Mouse (Mus musculus) layer of hippocampus, adult 18-20 months (tissue): ENCODE measurements around the gene Pde8a. TPM values are rescaled to one million over a fixed set of nuclear protein-coding genes. Genes with fewer than 3 reads are reported as not detected.
A peak's percentile ranks its signal among the peaks of the same experiment; 100 is the strongest.
"Not testable (repeated sequence)": the region's sequence is repeated elsewhere in the genome, so short reads cannot be mapped to it uniquely, and the experiment has no call there.

Experiments used
- DNase-seq, 2 experiments: peaks; one replicate each; pipeline ENCODE4 v3.0.0; 2022; ENCODE audit warnings: low spot score in 2 of 2
- long read RNA-seq: library from polyadenylated mRNA; stranded (forward); transcript quantifications from one replicate; pipeline ENCODE4 v2.0.0, GENCODE M21; 2021
- total RNA-seq, 2 experiments: library from RNA; stranded (reverse); gene quantifications; 2 replicates each; pipeline ENCODE4 v1.2.3; 2021

Gene Pde8a
- 10 to 100 TPM; 11.9 to 12.1 TPM for total RNA-seq
- long read RNA-seq, transcript Pde8a-201 (22 exons, 3,802 nt): major isoform, 12 of 19 reads
- long read RNA-seq, partial matches to known transcripts: 5 of 19 reads
- long read RNA-seq, other reads (novel, unspliced or antisense): 2 of 19 reads

DNA sequence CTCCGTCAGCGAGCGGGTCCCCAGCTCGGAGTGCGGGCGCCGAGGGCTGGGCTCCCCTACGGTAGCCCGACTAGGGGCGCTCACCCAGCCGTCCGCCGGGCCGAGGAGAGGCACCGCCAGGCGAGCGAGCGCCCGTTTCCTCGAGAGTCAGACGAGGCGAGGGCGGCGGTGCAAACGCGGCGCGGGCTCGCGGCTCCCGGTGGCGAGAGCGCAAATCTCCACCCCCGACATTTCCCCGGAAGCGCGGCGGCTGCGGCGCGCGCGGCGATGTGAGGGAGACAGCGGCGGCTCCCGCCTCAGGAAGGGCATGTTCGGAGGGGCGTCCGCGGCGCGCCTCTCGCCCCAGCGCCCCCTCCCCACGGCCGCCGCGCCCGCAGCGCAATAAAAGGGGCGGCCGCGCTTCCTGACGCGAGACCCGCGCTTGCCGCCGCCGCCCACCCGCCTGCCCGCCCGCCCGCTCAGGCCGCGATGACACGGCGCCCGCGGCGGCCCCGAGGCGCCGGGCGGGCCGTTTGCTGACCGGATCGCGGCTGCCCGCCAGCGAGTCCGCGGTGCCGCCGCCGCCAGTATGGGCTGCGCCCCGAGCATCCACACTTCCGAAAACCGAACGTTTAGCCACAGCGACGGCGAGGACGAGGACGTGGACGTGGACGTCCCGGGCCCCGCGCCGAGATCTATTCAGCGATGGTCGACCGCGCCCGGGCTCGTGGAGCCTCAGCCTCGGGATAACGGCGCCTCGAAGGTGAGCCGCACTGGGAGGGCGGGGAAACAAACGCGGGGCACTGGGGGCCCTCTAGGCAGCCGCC, at the start of gene Pde8a:
Gene Pde8a (plus strand): TSS at position 250 of the 806 bp plus-strand sequence.
- DNase-seq: no peak

DNA sequence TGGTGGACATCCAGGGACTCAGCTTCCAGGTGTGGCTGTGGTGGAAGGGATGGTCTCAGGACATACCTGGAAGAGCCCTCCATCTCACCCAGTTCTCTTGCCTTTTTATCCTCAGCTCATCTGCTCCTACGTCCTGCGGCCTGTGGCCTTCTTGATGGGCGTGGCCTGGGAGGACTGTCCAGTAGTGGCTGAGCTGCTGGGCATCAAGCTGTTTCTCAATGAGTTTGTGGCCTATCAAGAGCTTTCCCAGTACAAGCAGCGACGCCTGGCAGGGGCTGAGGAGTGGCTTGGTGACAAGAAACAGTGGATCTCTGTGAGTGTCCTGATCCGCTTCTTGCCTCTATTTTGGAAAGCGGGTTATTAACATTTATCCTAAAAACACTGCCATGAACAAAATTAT, 49.0 kb upstream of the Pde8a start:
- no peak for DNase-seq

DNA sequence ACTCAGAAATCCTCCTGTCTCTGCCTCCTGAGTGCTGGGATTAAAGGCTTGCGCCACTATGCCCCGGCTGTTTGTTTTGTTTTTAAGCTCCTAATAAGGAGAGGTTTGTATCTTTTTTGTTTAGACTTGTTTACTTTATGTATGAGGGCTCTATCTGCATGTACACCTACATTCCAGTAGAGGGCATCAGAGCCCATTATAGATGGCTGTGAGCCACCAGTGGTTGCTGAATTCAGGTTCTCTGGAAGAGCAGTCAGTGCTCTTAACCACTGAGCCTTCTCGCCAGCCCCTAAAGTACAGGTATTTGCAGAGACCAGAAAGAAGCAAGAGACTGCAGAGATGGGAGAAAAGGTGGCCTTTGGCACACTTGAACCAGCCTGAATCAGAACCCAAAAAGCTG, 46.3 kb upstream of the Pde8a start:
- peak in 1 of 2 experiments; percentile 63 for DNase-seq

DNA sequence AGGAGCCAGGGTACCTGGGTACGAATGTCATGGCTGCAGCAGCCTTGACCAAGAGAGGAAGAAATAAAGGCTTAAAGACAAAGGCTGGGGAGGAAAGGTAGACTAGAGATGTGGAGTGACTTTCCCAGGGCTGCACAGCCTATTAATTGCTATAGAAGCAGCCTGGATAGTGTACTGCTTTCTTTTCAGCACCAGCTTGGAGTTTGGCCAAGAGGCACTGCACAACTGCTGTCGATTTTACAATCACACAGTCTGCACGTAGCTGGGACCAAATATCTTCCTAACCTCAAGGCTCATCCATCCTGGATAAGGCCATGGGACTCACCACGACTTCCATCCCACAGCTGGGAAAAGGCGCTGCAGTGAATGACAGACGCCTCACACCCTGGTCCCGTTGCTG, 44.0 kb upstream of the Pde8a start:
- DNase-seq: peak in 1 of 2 experiments; percentile 17

DNA sequence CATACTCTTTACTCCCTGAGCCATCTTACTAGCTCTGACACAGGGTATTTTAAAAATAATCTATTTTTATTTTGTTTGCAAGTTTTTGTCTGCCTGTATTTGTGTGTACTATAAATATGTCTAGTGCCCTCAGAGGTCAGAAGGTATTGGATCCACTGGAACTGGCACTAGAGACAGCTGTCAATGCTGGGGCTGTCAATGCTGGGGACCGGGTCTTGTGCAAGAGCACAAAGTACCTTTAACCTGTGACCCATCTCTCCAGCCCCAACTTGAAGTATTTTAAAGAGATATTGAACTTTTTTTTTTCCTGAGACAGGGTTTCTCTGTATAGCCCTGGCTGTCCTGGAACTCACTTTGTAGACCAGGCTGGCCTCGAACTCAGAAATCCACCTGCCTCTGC, 39.5 kb upstream of the Pde8a start:
- no peak for DNase-seq

DNA sequence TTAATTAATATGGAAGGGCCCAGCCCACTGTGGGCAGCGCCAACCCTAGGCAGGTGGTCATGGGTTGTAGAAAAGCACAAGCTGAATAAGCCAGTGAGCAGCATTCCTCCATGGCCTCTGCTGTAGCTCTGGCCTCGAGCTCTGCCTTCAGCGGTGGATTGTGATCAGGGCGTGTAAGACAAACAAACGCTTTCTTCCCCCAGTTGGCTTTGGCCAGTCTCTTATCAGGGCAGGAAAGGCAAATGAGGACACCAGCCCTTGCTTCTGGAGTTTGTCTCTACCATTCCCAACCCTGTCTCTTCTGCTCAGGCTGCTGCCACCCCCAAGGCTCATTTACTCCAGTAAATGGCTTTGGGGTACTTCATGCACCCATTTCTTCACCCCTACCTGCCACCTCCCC, 38.7 kb upstream of the Pde8a start:
- no peak for DNase-seq

DNA sequence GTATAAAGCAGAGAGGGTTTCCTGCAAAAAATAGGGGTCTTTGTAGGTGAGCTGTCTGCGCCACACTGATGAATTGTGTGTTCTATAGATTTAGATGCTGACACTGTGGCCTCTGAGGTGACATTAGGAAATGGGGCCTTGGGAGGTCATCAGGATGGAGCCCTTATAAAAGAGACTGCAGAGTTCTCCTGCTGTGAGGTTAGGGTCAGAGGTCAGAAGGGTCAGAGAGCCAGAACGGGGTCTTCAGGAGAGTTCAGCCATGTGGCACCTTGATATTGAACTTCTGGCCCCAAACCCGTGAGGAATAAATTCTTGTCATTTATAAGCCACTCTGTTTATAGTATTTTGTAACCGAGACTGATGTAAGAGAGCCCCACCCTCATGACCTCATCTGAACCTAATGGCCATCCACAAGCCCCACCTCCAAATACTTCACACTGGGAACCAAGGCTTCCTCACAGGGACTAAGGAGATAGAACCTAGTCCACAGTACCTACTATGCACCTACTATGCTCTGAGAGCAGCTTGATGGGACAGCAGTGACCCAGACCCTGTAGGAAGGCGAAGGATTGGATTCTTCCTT, 37.1 kb upstream of the Pde8a start:
- DNase-seq: no peak

DNA sequence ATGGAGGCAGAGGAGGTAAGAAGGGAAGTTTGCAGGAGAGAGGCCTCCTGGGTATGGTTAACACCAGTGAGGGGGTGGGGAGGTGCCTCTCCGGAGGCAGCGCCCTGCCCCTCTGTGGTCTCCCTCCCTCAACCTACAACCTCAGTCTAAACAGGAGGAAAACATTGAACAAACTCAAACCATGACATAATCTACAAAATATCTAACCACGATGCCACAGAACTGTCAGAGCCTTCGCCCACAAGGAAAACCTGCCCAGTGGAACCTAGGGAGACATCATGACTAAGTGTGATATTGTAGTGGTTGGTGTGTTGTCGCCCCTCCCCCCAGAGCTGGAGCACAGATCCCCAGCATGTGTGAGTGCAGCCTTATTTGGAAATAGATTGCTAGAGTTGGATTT, 33.9 kb upstream of the Pde8a start:
- DNase-seq: peak in 1 of 2 experiments; percentile 27

DNA sequence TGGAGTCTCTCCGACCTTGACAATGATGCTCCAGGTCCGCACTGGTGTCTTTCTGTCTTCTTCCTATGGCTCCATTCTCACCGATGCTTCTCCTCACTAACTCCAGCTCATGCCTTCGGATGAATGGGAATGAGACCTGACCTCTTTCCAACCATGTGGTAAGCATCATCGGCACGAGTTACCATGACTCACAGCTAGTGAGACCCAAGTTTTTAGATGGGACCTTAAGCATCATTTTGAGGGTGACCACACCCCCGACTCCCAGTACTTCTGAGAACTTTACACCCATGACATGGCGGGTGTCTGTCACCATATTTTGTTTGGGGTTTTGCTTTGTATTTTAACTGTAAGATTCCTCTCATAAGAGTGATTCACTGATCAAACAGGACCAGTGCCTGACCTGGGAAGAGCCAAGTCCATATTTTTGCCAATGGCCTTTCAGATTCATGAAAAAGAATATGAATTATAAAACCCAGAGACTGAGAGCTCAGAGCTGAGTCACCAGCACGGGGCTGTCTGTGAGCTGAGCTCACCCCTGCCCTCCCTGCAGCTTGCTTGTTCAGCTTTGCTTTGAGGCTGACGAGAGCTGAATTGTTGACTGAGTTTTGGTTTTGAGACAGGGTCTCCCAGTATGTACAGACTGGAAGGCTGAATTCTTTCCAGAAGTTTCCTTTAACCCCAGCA, 30.8 kb upstream of the Pde8a start:
- no peak for DNase-seq

DNA sequence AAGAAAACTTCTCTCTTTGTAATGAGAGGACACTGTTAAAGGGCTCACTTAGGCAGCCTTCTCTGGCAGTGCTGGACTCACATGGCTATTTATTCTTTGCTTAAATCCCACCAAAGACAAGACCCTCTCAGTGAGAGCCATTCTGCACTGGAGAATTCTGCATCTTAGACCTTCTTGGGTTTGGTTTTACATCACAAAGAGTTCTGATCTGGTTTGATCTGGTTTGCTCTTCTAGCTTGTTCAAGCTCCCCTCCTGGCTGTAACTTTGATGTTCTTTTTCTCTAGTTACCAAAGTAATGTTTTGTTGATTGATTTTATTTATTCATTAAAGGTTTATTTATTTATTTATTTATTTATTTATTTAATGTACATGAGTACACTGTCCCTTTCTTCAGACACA, 30.2 kb upstream of the Pde8a start:
- no peak for DNase-seq

DNA sequence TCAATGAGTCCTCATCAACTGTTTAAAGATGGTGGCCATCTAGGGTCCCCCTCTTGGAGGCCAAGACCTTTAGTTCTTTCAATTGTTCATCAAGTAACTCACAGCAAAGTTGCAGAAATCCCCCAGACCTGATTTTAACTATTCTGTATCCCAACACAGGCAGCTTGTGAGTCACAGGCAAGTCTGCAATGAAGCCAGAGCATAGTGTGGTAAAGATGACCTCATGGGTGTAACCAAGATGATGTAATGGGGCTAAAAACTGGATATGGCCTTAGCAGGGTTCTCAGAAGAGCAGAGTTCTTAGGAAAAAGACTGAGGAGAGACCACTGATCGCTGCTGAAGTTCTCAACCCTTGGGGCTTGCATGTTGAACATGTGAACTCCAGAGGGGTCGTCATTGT, 29.3 kb upstream of the Pde8a start:
- DNase-seq: no peak

DNA sequence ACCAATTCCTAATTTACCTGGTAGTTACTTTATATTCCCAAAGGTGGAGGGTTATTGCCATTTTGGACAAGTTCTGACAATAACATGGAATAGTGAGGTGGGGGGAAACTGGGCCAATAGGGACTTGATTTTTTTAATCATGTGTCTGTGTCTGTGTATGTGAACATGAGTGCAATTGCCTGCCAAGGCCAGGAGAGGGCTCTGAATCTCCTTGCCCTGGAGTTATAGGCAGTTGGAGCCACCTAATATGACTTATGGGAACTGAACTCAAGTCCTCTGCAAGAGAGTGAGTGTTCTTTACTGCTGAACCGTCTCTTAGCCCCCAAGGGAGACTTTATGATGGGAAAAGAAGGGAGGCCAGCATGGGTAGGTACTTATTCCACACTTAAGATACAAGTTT, 28.7 kb upstream of the Pde8a start:
- no peak for DNase-seq

DNA sequence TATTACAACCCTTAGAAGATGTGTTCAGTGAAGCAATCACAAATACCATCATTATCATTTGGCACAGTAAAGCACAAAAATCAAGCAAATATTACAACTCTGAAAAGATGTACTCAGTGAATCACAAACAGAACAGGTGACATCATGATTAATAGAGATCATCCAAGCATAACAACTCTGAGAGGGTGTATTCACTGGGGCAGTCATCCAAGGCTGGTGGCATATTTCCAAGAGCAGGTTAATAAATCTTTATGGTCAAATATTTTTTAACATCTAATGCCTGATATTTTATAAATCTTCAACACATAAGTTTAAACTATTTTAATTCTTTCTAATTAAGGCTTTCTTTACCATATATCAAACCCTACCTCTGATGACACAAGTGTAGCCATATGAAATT, 27.4 kb upstream of the Pde8a start:
- DNase-seq: not testable (repeated sequence)

DNA sequence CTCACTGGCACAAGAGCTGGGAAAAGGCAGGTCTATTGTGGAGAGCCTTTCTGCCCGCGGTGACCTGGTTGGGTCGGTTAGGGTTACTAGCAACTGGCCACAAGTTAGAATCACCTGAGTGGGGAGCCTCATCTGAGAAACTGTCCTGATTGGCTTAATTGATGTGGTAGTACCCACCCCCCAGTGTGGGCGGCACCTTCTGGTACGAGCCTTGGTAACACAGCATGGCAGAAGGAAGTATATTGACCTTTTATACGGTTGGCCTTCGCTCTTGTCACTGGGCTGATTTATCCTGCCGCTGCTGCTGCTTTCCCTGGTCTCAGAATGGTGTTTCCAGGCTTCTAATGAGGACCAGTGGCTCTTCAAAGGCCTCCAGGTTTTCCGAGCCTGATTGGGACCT, 24.2 kb upstream of the Pde8a start:
- DNase-seq: no peak

DNA sequence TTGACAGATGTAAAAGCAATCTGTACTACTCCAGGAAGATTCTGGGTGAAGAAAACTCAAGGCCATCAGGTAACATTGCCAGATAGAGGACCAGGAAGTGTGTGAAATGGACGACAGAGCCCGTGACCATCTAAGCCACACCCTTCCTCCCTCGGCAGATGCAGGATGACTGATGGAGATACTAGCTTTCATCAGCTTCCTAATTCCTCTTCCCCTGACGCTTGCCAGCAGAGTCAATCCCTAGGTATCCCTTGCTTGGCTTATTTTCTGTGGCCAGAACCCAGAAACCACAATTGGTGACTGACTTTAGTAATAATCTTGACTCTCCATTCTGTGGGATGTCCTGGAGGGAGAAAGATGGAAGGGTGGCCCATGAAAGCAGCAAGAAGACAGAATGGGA, 17.9 kb upstream of the Pde8a start:
- DNase-seq: no peak

DNA sequence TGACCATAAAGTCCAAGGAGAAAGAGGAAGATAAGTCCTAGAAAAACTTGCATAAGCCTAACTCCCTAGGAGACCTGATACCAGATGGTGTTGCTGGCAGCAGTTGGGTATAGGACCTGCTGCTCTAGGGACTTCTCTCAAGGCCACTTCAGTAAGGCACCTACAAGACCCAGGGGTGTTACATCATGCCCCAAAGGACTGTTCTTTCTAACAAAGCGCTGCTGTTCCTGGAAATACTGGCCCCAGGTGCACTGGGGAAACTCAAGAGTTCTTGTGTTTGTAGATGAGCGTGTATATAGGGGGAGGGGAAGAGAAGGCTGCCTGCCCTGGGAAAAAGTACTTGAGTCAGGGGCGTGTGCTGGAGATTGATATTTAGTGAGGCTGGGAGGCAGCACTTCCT, 16.6 kb upstream of the Pde8a start:
- DNase-seq: no peak

DNA sequence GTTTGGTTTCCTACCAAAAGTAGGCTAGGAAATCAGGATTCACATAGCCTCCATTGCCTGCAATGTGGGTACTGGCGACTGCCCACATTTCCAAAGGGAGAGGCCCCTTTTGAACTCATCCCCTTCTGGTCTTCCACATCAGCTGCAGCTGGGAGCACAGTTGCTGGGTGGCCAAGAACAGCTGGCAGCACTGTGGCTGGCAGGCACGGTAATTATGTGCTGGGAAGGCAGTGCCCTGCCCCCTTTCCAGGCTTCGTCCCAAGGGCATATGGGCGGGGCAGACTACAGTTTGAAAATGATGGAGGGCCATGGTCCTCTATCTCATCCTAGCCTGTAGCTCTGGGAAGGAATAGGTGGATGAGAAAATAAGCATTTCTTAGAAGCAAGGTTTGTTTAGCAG, 14.9 kb upstream of the Pde8a start:
- no peak for DNase-seq

DNA sequence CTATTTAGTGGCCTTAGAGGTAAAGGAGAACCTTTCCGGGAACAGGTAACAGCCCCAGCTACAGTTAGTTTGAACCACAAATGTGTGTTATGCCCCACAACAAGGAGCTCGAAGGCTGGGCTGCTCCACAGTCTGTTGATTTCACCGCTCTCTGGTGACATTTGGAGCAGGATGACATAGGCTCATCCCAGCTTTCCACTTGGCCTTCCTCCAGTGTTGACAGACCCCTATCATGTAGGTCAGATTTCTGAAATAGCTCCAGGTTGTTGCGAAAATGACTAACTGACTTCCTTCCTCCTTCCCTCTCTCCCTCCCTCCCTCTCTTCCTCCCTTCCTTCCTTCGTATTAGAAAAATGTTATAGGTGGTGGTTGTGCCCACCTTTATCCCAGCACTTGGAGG, 14.3 kb upstream of the Pde8a start:
- no peak for DNase-seq

DNA sequence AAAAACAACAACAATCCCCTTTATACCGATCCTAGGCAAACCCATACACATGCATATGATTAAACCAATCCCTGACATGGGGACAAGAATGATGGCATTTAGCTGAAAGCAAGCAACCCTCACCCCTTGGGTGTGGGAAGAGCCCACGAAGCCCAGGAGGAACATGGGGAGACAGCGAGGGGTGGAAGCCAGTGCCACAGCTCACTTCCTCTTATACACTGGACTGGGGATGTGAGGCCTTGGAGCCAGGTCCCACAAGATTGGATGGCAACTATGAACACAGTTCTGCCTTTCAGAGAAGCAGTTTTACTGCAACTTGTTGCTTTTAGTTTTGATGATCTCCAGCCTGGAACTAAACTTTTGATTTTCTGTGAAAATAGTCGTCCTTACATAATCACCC, 13.6 kb upstream of the Pde8a start:
- DNase-seq: no peak

DNA sequence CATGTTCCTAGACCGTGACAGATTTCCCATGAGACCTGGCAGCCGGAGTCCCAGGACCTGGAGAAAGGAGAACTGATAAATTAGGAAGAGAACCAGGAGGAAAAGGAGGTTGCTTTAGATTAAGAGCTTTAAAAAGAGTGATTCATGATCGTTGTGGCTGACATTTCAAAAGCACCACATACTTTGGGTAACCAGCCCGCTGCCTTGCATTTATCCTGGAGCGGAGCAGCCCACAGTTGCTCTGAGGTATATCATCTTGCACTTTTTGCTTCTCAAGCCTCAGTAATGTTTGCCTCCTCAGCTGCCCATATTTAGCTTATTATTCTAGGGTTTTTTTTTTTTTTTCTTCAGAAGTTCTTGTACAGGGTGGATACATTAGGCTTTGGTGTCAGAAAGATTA, 11.0 kb upstream of the Pde8a start:
- no peak for DNase-seq

DNA sequence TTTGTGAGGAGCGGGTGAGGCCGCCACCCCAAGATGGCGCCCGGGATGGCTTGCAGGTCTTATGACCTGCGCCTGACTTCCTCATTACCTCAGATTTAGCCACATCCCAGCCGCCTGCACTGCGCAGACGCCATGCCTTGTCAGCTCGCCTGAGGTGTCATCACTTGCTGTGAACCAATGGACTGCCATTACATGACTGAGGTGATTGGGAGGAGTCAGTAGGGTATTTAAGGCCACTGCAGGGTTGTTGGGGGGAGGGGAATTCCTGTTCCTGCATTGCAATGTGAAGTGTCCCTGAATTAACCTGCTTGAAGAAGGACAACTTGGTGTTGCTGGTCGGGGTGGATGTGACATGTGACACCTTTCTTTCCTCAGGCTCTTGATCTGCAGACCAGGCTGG, 9.8 kb upstream of the Pde8a start:
- DNase-seq: not testable (repeated sequence)

DNA sequence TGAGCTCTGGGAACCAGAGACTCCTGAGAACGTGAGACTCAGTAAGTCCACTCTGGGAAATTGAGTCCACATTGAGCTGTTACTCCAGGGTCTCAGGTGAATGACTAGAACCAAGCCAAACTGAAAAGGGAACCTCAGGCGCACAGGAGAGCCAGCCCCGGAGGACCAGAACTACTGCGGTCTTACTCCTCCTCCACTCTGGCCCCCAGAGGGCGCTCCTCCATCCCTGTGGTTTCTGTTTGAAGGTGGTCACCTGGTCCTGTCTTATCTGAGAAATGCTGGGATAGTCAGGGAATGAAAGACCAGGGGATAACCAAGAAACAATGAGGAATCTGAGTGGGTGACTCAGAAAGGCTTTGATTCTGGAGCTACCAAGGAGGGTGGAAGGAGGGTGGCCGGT, 4.5 kb upstream of the Pde8a start:
- DNase-seq: peak; percentile 37 to 72
